Mouse (Mus musculus) G1E-ER4 (cell line): ENCODE data around the gene Mon2. TPM values are rescaled to one million over a fixed set of nuclear protein-coding genes. Genes with fewer than 3 reads are reported as not detected.

Source experiments
- GATA1 ChIP-seq: IDR thresholded peaks from one replicate; pipeline ENCODE4 v1.8.0; 2012; ENCODE audit warnings: low read length, inconsistent platforms
- polyA plus RNA-seq: library from polyadenylated mRNA; stranded (reverse); fragments of >175 nt; gene quantifications from 2 replicates; pipeline ENCODE4 v1.2.3, GENCODE M21; 2012

Mon2 gene
- polyA plus RNA-seq, 1 experiment: 8.3 TPM

DNA sequence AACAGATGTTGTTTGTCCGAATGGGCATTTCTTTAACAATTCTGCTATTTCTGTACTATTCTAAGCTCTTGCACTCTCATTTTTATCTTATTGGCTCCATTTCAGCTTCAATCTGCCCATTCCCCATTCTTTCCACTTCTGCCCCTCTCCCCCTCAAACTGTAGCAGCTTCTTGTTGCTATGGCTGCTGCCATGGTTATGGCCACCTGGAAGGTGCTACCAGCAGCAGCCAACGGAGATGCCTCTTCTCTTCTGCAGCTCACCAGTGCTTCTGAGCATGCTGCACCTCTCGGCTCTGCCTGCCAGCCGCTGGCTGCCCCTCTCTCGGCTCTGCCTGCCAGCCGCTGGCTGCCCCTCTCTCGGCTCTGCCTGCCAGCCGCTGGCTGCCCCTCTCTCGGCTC, 8.0 kb upstream of the Mon2 start:
- no peak for TF ChIP-seq GATA1

DNA sequence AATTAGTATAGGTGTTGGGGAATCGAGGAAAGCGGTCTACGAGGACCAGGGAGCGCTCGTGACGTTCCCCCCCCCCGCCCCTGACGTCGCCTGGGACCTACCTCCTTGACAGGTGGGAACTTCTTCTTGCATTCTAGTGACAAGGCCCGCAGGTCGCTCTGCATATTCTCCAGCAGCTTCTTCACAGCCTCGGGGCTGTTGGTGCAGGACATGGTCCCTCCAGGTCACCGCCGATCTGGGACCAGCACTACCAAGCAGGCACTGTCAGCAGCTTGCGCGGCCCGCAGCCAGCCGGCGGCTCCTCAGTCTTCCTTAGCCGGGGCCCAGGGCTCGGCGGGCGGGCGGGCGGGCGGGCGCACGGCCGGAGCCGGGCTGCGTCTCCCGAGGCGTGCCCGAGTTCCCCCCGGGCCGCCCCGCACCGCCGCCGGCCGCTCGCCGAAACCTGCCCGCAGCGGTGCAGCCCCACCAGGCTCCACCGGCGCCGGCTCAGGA, 508 bp downstream of the Mon2 start:
- no peak for TF ChIP-seq GATA1

DNA sequence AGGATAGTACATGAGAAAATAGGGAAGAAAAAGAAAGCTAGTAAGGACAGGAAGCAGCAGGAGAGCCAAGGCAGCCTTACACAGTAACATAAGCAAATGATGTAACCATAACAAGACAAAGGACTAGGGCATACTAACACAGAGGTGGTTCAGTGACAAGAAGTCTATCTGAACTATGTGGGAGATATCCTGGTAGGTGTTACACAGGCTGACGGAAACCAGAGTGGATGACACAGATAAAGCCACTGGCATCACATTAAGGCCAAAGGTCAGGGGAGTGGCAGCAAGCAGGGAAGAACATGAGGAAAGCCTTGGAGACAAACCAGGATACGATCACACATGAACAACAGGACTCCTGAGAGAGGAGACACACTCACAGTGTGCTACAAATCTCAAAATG, 4.3 kb downstream of the Mon2 start:
- TF ChIP-seq GATA1: no peak

DNA sequence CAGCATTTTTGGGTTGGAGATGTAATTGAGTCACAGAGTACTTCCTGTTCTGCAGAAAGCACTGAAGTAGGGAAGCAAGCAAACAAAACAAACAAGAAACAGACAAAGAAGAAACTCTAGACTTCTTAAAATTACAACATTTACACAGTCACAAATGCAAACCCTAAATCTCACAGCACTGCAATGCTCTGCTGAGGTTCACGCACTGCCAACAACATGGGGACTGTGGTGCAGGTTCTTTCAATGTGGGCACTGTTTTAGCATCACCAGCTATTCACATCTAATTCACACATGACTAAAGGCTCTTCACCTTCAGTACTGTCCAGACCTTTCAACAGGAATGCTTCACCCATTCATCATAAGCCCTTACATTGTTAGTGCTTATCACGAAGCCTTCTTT, 13.3 kb downstream of the Mon2 start:
- TF ChIP-seq GATA1: no peak

DNA sequence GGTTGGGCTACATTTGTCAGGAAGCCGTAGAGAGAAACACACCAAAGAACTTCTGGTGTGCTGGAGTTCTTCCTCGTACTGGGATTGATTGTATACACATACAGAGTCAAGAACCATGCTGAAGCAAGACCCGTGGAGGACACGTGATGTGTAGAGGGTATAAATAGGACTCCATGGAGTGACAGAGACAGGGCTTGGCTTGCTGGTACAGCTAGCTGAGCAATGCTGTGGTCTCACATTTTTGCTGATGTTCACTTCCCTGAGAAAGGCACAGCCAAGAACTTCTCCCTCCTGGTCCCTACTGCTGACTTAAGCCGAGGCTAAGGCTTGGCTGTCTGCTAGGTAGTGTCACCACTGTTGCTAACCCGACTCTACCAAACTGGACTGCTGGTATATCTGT, 15.5 kb downstream of the Mon2 start:
- no peak for TF ChIP-seq GATA1

DNA sequence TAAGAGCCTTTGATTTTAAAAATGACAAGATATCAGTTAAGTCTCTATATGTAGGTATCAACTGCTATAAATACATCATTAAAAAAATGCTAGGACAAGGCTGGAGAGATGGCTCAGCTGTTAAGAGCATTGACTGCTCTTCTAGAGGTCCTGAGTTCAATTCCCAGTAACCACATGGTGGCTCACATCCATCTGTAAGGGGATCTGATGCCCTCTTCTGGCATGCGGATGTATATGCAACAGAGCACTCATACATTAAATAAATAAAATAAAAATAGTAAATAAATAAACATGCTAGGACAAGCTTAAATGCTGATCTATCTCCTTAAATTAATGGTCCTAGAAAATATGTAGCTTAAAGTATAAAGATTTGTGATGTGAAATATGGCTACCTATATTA, 19.2 kb downstream of the Mon2 start:
- no peak for TF ChIP-seq GATA1

DNA sequence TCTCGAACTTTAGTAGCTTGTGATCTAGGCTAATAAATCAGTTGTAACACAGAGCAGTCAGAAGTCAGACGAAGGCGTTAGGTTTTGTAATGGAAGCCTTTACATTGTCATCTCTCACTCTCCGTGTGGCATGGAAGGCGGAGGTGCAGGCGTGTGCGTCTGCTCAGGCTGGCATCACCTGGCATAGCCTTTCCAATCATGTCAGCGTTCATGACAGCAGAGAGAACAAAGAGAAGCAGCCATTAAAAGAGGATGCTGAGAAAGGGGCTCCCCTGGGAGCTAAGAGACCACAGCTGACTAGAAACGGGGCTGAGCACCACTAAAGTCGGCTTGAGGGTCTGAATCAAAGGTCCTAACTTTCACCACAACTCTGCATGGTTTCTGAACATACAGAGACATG, 19.8 kb downstream of the Mon2 start:
- TF ChIP-seq GATA1: no peak

DNA sequence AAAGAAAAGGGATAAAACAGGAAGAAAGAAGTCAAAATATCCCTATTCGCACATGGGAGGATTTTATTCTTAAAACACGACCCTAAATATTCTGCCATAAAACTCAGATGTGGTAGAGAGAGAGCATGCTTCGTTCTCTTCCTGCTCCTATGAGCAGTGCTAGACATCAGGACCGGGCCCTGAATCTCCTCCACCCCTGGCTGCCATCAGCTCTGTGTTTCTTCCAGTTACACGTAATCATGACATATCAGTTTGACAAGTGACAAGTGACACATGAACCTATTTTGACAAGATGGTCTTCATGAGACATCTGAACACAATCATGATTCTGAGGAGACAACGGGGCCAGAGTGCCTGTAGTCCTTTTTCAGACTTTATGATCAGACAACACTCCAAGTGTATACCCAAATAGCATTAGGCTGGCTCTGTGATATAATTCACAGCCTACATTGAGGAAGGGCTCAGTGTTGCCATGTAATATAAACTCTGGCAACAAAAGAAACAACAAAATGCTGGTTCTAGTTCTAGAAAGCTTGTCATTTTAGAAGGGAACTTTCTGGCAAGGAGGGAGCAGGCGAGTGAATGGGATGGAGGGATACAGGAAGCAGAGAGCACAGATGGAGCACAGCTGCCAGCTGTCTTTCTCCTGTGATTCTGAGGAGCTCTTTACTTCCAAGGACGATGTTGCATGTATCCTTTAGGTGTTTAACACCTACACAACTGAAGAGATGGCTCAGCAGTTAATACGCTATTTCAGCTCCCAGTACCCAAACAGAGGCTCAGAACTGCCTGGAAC, 20.9 kb downstream of the Mon2 start:
- no peak for TF ChIP-seq GATA1

DNA sequence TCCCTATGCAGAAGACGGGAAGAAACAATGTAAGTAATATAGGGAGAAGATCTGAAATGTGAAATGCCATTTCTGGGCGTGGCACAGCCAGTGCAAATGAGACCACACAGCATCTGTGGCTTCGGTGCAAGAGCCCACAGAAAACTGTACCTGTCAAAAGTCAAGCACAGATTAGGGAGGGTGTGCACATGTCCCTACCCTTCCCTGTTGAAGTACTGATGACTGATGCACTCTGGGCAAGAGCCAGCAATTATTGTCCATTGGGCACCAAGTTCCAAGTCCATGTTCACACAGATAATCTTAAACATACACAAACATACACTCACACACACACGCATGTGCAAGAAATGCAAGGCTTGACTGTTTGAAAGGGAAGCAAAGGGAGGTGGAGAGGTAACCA, 22.7 kb downstream of the Mon2 start:
- no peak for TF ChIP-seq GATA1

DNA sequence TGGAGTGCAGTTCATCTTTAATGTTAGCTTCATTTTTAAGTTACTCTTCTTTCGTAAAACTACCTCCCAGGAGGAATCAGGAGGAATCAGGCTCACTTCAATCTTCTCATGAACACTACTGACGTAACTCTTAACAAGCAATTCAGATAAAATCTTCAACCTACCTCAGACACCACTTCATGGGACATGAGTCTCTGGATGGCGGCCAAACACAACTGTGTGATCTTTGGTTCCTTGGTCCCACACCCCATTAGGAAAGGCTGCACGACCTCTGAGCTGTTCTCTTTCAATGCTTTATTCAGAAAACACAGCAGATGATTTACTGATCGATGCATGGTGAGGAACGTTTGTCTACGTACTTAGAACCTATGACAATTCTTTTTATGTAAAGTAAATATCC, 24.3 kb downstream of the Mon2 start:
- no peak for TF ChIP-seq GATA1

DNA sequence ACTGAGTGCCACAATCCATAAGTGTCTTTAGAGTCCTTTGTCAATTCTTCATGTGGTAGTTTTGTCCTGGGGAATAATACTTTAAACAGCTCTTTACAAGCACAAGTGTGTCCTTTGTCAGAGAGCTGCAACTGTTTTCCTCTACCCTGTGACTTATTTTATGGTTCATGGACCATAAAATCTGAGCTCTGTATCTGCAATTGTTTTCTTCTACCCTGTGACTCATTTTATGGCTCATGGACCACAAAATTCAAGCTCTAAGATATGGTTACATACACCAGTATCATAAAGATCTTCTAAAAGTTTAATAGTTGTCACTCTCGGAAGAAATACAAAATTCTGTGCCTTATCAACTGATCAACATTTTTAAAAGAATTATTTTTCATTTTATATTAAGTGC, 27.6 kb downstream of the Mon2 start:
- TF ChIP-seq GATA1: no peak

DNA sequence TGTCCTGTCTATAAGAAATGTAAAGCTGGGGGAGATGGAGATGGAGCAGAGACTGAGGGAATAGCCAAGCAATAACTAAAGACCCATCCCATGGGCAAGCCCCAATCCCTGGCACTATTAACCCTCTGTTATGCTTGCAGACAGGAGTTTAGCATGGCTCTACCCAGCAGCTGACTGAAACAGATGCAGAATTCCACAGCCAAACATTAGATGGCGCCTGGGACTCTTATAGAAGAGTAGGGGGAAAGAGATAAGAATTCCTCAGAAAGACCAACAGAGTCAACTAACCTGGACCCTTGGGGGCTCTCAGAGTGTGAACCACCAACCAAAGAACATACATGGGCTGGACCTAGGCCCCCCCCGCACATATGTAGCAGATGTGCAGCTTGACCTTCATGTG, 36.4 kb downstream of the Mon2 start:
- TF ChIP-seq GATA1: no peak

DNA sequence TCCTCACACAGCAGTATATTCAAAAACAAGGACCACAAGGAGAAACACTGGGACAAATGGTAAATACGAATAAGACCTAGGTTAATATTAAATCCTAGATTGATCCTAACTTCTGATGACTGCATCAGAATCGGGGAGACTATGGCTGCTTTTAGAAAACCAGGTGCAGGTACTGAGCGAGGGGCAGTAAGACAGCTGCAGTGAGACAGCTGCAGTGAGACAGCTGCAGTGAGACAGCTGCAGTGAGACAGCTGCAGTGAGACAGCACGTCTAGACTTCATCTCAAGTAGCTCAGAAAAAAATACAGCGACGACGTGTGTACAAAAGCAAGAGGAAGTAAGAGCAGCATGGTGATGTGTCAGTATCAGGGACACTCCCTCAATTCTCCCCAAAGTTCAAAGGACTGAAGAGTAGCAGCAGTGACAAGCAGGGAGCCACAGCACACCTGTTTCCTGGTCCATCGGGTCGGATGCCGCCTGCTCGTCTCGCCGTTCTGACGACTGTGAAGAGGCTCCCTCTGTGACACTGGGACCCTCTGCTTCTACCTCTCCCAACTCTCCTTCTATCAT, 44.1 kb downstream of the Mon2 start:
- TF ChIP-seq GATA1: no peak

DNA sequence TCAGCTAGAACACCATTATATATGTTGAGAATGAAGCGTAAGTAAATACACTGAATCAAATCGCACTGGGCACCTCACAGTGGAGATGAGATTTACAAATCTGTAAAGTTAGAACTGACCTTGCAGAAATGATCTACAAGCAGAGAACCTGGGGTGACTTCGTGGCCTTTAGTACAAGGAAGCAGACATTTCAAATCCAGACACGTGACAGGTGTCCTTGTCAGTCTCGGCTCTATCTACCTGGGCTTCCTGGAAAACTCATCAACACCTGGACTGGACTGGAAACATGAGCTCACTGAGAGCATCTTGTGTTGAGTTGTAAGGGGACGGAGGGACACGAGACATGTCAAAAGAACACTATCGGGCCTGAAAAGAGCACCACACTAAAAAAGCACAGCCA, 44.9 kb downstream of the Mon2 start:
- no peak for TF ChIP-seq GATA1

DNA sequence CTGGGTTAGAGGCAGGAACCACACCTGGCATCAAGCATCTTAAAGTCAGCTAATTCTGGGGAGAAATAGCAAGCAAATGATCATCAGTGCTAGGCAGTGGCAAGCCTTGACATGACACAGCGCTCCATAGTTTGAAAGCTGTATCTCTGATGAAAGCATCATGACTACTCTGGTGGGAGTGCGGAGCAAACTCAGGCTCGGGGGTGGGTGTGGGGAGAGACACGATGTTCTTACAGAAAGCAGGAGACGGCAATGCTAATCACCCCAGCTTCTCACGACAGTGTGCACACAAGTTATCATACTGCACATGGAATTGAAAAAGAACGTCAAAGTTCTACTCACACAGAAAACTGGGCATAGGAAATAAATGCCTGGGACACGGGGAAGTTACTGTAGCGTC, 45.7 kb downstream of the Mon2 start:
- no peak for TF ChIP-seq GATA1

DNA sequence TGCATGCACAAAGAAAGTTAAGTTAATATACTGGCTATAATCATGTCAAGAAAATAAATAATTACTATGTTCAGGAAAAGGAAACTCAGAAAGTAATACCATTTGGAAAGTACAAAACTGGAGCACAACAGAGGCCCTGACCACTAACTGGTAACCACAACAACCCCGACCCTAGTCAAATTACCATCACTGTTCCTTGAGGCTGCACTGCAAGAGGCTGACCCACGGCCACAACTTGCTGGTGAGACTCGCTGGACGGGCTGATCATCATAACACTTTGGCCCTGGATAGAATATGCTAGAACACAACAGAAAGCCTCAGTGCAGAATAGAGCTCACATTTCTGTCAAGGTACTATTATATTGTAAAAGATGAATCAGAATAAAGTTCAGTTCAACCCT, 47.4 kb downstream of the Mon2 start:
- no peak for TF ChIP-seq GATA1

DNA sequence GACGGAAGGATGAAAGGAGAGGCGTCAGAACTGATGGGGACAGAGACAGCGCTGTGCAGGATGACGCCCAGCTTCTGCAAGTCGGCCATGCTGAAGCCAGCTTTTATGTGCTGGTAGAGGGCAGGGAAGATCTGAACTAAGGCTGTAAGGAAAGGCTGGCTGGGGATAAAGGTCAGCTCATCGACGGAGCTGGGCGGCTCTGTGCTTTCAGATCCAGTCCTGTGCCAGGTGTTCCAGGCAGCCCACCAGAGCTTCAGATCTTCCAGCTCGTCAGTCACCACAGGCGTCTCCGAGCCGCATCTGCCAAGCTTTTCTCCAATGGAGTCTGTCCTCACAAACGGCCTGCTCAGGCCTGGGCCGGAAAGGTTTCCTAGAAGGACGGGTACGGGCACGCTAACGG, 62.9 kb downstream of the Mon2 start:
- TF ChIP-seq GATA1: no peak

DNA sequence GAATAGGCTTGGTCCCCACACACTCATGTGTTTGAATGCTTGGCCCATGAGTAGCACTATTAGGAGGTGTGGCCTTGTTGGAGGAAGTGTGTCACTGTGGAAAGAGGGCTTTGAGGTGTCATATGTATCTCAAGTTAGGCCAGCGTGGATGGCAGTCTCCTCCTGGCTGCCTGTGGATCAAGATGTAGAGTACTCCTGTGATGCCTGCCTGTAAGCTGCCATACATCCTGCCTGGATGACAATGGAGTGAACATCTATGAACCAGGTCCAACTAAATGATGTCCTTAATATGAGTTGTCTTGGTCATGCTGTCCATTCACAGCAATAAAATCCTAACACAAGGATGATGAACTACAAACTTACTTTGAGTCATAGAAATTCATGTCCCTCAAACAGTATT, 64.9 kb downstream of the Mon2 start:
- no peak for TF ChIP-seq GATA1
